In the genomic region with DNA sequence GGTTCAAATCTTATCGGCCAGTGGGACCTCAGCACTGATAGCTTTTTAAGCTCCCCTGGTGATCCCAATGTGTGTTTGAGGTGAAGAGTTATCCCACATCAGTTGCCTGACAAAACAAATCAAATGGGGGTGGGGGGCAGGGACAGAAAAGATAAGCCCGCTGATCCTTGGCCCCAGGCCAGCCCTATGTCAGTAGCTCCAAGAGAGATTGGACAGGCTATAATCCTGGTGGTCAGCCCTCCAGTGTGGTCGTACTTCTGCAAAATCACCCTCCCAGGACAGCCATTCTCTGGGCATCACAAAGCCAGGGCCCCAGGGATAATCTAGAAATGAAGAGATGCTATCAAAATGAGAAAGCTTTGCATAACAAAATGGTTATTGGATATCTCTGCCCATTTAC, we compare ENCODE assay signal across 40 mouse cellular contexts. TPM values are rescaled to one million over a fixed set of nuclear protein-coding genes. Genes with fewer than 3 reads are reported as not detected.
"Had no signal": no experiment of that assay in that cellular context is flagged by ENCODE, and none has a peak within 500 bp of the region (broad histone marks: within the 10 kb centered on the region; RNA-seq: fewer than 3 reads in every experiment).

No protein-coding gene starts in this region.

- H3K4me3 ChIP-seq: limb, embryonic 10.5 days; limb, embryonic 12.5 days; limb, embryonic 13.5 days; limb, embryonic 15.5 days; liver, embryonic 12.5 days; liver, embryonic 13.5 days; liver, embryonic 15.5 days; lung, embryonic 15.5 days; megakaryocyte, embryonic 14.5 days; midbrain, embryonic 10.5 days; midbrain, embryonic 12.5 days; midbrain, embryonic 13.5 days; midbrain, embryonic 15.5 days; myocyte had no signal

- H3K4me2 ChIP-seq: limb, embryonic 12.5 days; limb, embryonic 13.5 days; limb, embryonic 15.5 days; liver, embryonic 11.5 days; liver, embryonic 12.5 days; liver, embryonic 13.5 days; liver, embryonic 15.5 days; lung, embryonic 14.5 days; lung, embryonic 15.5 days; midbrain, embryonic 11.5 days; midbrain, embryonic 12.5 days; midbrain, embryonic 13.5 days; midbrain, embryonic 15.5 days had no signal

- H3K27me3 ChIP-seq: liver, embryonic 12.5 days; liver, embryonic 13.5 days; liver, embryonic 15.5 days; lung, embryonic 15.5 days; megakaryocyte, embryonic 14.5 days; midbrain, embryonic 12.5 days; midbrain, embryonic 13.5 days; midbrain, embryonic 15.5 days had no signal

- H3K9me3 ChIP-seq: limb, embryonic 10.5 days; limb, embryonic 12.5 days; limb, embryonic 13.5 days; limb, embryonic 15.5 days; liver, embryonic 12.5 days; liver, embryonic 13.5 days; liver, embryonic 15.5 days; lung, embryonic 15.5 days; midbrain, embryonic 10.5 days; midbrain, embryonic 12.5 days; midbrain, embryonic 13.5 days; midbrain, embryonic 15.5 days had no signal

- H3K4me1 ChIP-seq: limb, embryonic 10.5 days; limb, embryonic 12.5 days; limb, embryonic 13.5 days; limb, embryonic 15.5 days; liver, embryonic 13.5 days; liver, embryonic 15.5 days; lung, embryonic 15.5 days; megakaryocyte, embryonic 14.5 days; midbrain, embryonic 12.5 days; midbrain, embryonic 15.5 days had no signal

- H3K27ac ChIP-seq: limb, embryonic 10.5 days; limb, embryonic 12.5 days; limb, embryonic 13.5 days; limb, embryonic 15.5 days; liver, embryonic 12.5 days; liver, embryonic 13.5 days; liver, embryonic 14.5 days; liver, embryonic 15.5 days; lung, embryonic 15.5 days; macrophage; midbrain, embryonic 10.5 days; midbrain, embryonic 12.5 days; midbrain, embryonic 13.5 days; midbrain, embryonic 15.5 days had no signal

- H3K9ac ChIP-seq: limb, embryonic 12.5 days; limb, embryonic 13.5 days; limb, embryonic 15.5 days; liver, embryonic 12.5 days; liver, embryonic 13.5 days; liver, embryonic 14.5 days; liver, embryonic 15.5 days; liver, postnatal 0 days; lung, embryonic 14.5 days; lung, embryonic 15.5 days; midbrain, embryonic 12.5 days; midbrain, embryonic 13.5 days; midbrain, embryonic 15.5 days had no signal

- DNase-seq: liver, embryonic 13.5 days had no signal

- H3K36me3 ChIP-seq: limb, embryonic 10.5 days; limb, embryonic 12.5 days; limb, embryonic 13.5 days; limb, embryonic 15.5 days; liver, embryonic 12.5 days; liver, embryonic 13.5 days; liver, embryonic 15.5 days; lung, embryonic 15.5 days; midbrain, embryonic 10.5 days; midbrain, embryonic 12.5 days; midbrain, embryonic 13.5 days; midbrain, embryonic 15.5 days had no signal

- ATAC-seq: liver, embryonic 12.5 days; liver, postnatal 0 days; lung, postnatal 0 days; midbrain, embryonic 13.5 days; midbrain, embryonic 15.5 days; midbrain, embryonic 16.5 days had no signal

RNA-seq across cellular contexts. Expression of gene Rbp3, which starts 5.0 kb away (rescaled TPM):
- total RNA-seq: left cerebral cortex, postnatal 14 days; liver, adult 2 months; megakaryocyte progenitor cell, adult 5-6 weeks; megakaryocyte, adult 5-6 weeks; megakaryocyte-erythroid progenitor cell, adult 5-6 weeks; monocyte, adult 5-6 weeks had no signal
- polyA plus RNA-seq: limb, embryonic 10.5 days; limb, embryonic 11.5 days; limb, embryonic 12.5 days; limb, embryonic 13.5 days; limb, embryonic 14.5 days; limb, embryonic 15.5 days; liver, adult 2 months; lung, adult 2 months; lung, embryonic 14.5 days; lung, embryonic 16.5 days; lung, postnatal 0 days; macrophage; midbrain, embryonic 11.5 days; midbrain, embryonic 13.5 days; midbrain, embryonic 14.5 days; neural tube, embryonic 11.5 days had no signal

RNA-seq across cellular contexts. Expression of gene Gdf2, which starts 18.0 kb away (rescaled TPM):
- total RNA-seq: left cerebral cortex, postnatal 10 days; left cerebral cortex, postnatal 14 days; left cerebral cortex, postnatal 25 days; left cerebral cortex, postnatal 36 days; left cerebral cortex, postnatal 4 days; megakaryocyte progenitor cell, adult 5-6 weeks; megakaryocyte, adult 5-6 weeks; megakaryocyte-erythroid progenitor cell, adult 5-6 weeks; monocyte, adult 5-6 weeks had no signal
- polyA plus RNA-seq: limb, embryonic 10.5 days; limb, embryonic 12.5 days; limb, embryonic 13.5 days; limb, embryonic 15.5 days; lung, embryonic 14.5 days; lung, embryonic 15.5 days; lung, postnatal 0 days; macrophage; midbrain, embryonic 10.5 days; midbrain, embryonic 11.5 days; midbrain, embryonic 12.5 days; midbrain, embryonic 13.5 days; midbrain, embryonic 14.5 days; midbrain, embryonic 15.5 days; midbrain, embryonic 16.5 days; midbrain, postnatal 0 days; myocyte had no signal

RNA-seq across cellular contexts. Expression of gene Zfp488, which starts 19.7 kb away (rescaled TPM):
- total RNA-seq: megakaryocyte, adult 5-6 weeks; megakaryocyte-erythroid progenitor cell, adult 5-6 weeks; monocyte, adult 5-6 weeks had no signal
- polyA plus RNA-seq: liver, adult 2 months; liver, embryonic 13.5 days; liver, embryonic 14.5 days; liver, embryonic 15.5 days; liver, embryonic 16.5 days; liver, postnatal 0 days; lung, adult 2 months; lung, embryonic 15.5 days; lung, embryonic 16.5 days; lung, postnatal 0 days; macrophage; midbrain, embryonic 11.5 days; myocyte had no signal

RNA-seq across cellular contexts. Expression of gene Gdf10, which starts 35.5 kb away (rescaled TPM):
- total RNA-seq: megakaryocyte progenitor cell, adult 5-6 weeks; megakaryocyte, adult 5-6 weeks; megakaryocyte-erythroid progenitor cell, adult 5-6 weeks; monocyte, adult 5-6 weeks had no signal
- polyA plus RNA-seq: macrophage, myocyte had no signal

RNA-seq across cellular contexts. Expression of gene Gm30083, which starts 56.1 kb away (rescaled TPM):
- total RNA-seq: left cerebral cortex, postnatal 10 days; left cerebral cortex, postnatal 14 days; left cerebral cortex, postnatal 25 days; left cerebral cortex, postnatal 36 days; left cerebral cortex, postnatal 4 days; liver, adult 2 months; megakaryocyte progenitor cell, adult 5-6 weeks; megakaryocyte, adult 5-6 weeks; megakaryocyte-erythroid progenitor cell, adult 5-6 weeks; midbrain, postnatal 0 days; monocyte, adult 5-6 weeks had no signal
- polyA plus RNA-seq: limb, embryonic 10.5 days; limb, embryonic 11.5 days; limb, embryonic 12.5 days; limb, embryonic 13.5 days; limb, embryonic 14.5 days; limb, embryonic 15.5 days; liver, adult 2 months; liver, embryonic 11.5 days; liver, embryonic 12.5 days; liver, embryonic 13.5 days; liver, embryonic 14.5 days; liver, embryonic 15.5 days; liver, embryonic 16.5 days; liver, postnatal 0 days; lung, adult 2 months; lung, embryonic 14.5 days; lung, embryonic 15.5 days; lung, embryonic 16.5 days; lung, postnatal 0 days; macrophage; midbrain, embryonic 10.5 days; midbrain, embryonic 11.5 days; midbrain, embryonic 12.5 days; midbrain, embryonic 13.5 days; midbrain, embryonic 14.5 days; midbrain, embryonic 15.5 days; midbrain, embryonic 16.5 days; midbrain, postnatal 0 days; neural tube, embryonic 11.5 days had no signal
